Mouse (Mus musculus): ENCODE results near the gene Dbn1. TPM values are rescaled to one million over a fixed set of nuclear protein-coding genes. Genes with fewer than 3 reads are reported as not detected.
A peak's percentile ranks its signal among the peaks of the same experiment; 100 is the strongest.

The Dbn1 gene
- polyA plus RNA-seq, 1 experiment from 2014 or later, result 509 TPM

GRCm38 (mm10) chr13:55525733-55526553, 38.0 kb upstream of the Dbn1 start:
- Histone ChIP-seq H3K4me1 (ENCODE audit: control insufficient read depth, insufficient read depth, low read length) (no peaks in the 10 kb centered on the region), H3K27ac (replicated peaks; ENCODE audit: low read depth, low read length) (no peak overlapping the region), H3K4me2 (ENCODE audit: low read length) (no peak overlapping the region), H3K9me3 (ENCODE audit: control insufficient read depth, low read length) (no peaks in the 10 kb centered on the region), H3K4me3 (replicated peaks; ENCODE audit: low read depth, low read length) (no peak overlapping the region), H3K27me3 (ENCODE audit: control insufficient read depth, insufficient read depth, low read length) (no peaks in the 10 kb centered on the region), H3K36me3 (ENCODE audit: control insufficient read depth, insufficient read depth, low read length) (peaks cover 29% of the 10 kb centered on the region), H3K9ac (replicated peaks; ENCODE audit: low read length) (no peak overlapping the region)
- ATAC-seq (ENCODE audit: low FRiP score, low TSS enrichment) (no peak), DNase-seq (no peak)
- WGBS, result 81% methylated on average over 16 of the region's 16 CpGs

GRCm38 (mm10) chr13:55523951-55524600, 36.2 kb upstream of the Dbn1 start:
- ATAC-seq (ENCODE audit: low FRiP score, low TSS enrichment) (no peak), DNase-seq (no peak)
- Histone ChIP-seq H3K9ac (replicated peaks; ENCODE audit: low read length) (no peak overlapping the region), H3K27ac (replicated peaks; ENCODE audit: low read depth, low read length) (no peak overlapping the region), H3K36me3 (ENCODE audit: control insufficient read depth, insufficient read depth, low read length) (peaks cover 11% of the 10 kb centered on the region), H3K4me2 (ENCODE audit: low read length) (no peak overlapping the region), H3K9me3 (ENCODE audit: control insufficient read depth, low read length) (no peaks in the 10 kb centered on the region), H3K4me1 (ENCODE audit: control insufficient read depth, insufficient read depth, low read length) (no peaks in the 10 kb centered on the region), H3K4me3 (replicated peaks; ENCODE audit: low read depth, low read length) (no peak overlapping the region), H3K27me3 (ENCODE audit: control insufficient read depth, insufficient read depth, low read length) (no peaks in the 10 kb centered on the region)
- 89% methylated on average over 23 of the region's 23 CpGs for WGBS

- no peaks in the 10 kb centered on the region for H3K27me3 ChIP-seq (ENCODE audit: control insufficient read depth, insufficient read depth, low read length)
- H3K9me3 ChIP-seq (ENCODE audit: control insufficient read depth, low read length), result no peaks in the 10 kb centered on the region
- no peak overlapping the region for H3K4me2 ChIP-seq (ENCODE audit: low read length)
- no peaks in the 10 kb centered on the region for H3K4me1 ChIP-seq (ENCODE audit: control insufficient read depth, insufficient read depth, low read length)
- no peak overlapping the region for H3K4me3 ChIP-seq (replicated peaks; ENCODE audit: low read depth, low read length)
- no peak overlapping the region for H3K27ac ChIP-seq (replicated peaks; ENCODE audit: low read depth, low read length)
- ATAC-seq (ENCODE audit: low FRiP score, low TSS enrichment) (no peak), DNase-seq (no peak)
- 67% methylated on average over 17 of the region's 17 CpGs for WGBS
- H3K36me3 ChIP-seq (ENCODE audit: control insufficient read depth, insufficient read depth, low read length), result peaks cover 3% of the 10 kb centered on the region; the same call in 1 of the 2 replicates
- no peak overlapping the region for H3K9ac ChIP-seq (replicated peaks; ENCODE audit: low read length)
These were observed 35.4 kb upstream of the Dbn1 start for GRCm38 (mm10) chr13:55523278-55523677.

GRCm38 (mm10) chr13:55522730-55523129, 34.8 kb upstream of the Dbn1 start:
- 54% methylated on average over 8 of the region's 8 CpGs for WGBS
- no peak overlapping the region for H3K27ac ChIP-seq (replicated peaks; ENCODE audit: low read depth, low read length)
- DNase-seq, result no peak
- H3K9me3 ChIP-seq (ENCODE audit: control insufficient read depth, low read length), result no peaks in the 10 kb centered on the region
- no peak overlapping the region for H3K4me3 ChIP-seq (replicated peaks; ENCODE audit: low read depth, low read length)
- no peaks in the 10 kb centered on the region for H3K4me1 ChIP-seq (ENCODE audit: control insufficient read depth, insufficient read depth, low read length)
- no peak overlapping the region for H3K4me2 ChIP-seq (ENCODE audit: low read length)
- peaks cover 3% of the 10 kb centered on the region; the same call in 1 of the 2 replicates for H3K36me3 ChIP-seq (ENCODE audit: control insufficient read depth, insufficient read depth, low read length)
- ATAC-seq (ENCODE audit: low FRiP score, low TSS enrichment), result no peak
- no peak overlapping the region for H3K9ac ChIP-seq (replicated peaks; ENCODE audit: low read length)
- no peaks in the 10 kb centered on the region for H3K27me3 ChIP-seq (ENCODE audit: control insufficient read depth, insufficient read depth, low read length)

GRCm38 (mm10) chr13:55519606-55520005, 31.7 kb upstream of the Dbn1 start:
- H3K36me3 ChIP-seq (ENCODE audit: control insufficient read depth, insufficient read depth, low read length), result peaks cover 3% of the 10 kb centered on the region; the same call in 1 of the 2 replicates
- H3K4me1 ChIP-seq (ENCODE audit: control insufficient read depth, insufficient read depth, low read length), result no peaks in the 10 kb centered on the region
- ATAC-seq (ENCODE audit: low FRiP score, low TSS enrichment) (no peak), DNase-seq (no peak)
- 87% methylated on average over 4 of the region's 4 CpGs for WGBS
- H3K27me3 ChIP-seq (ENCODE audit: control insufficient read depth, insufficient read depth, low read length), result no peaks in the 10 kb centered on the region
- H3K4me3 ChIP-seq (replicated peaks; ENCODE audit: low read depth, low read length), result no peak overlapping the region
- no peak overlapping the region for H3K27ac ChIP-seq (replicated peaks; ENCODE audit: low read depth, low read length)
- no peak overlapping the region for H3K9ac ChIP-seq (replicated peaks; ENCODE audit: low read length)
- no peak overlapping the region for H3K4me2 ChIP-seq (ENCODE audit: low read length)
- H3K9me3 ChIP-seq (ENCODE audit: control insufficient read depth, low read length), result no peaks in the 10 kb centered on the region

GRCm38 (mm10) chr13:55516955-55517354, 29.0 kb upstream of the Dbn1 start:
- DNase-seq (peak; percentile 93), ATAC-seq (ENCODE audit: low FRiP score, low TSS enrichment) (no peak)
- no peak overlapping the region for H3K9ac ChIP-seq (replicated peaks; ENCODE audit: low read length)
- H3K27me3 ChIP-seq (ENCODE audit: control insufficient read depth, insufficient read depth, low read length), result no peaks in the 10 kb centered on the region
- no peak overlapping the region for H3K4me3 ChIP-seq (replicated peaks; ENCODE audit: low read depth, low read length)
- H3K9me3 ChIP-seq (ENCODE audit: control insufficient read depth, low read length), result no peaks in the 10 kb centered on the region
- H3K4me1 ChIP-seq (ENCODE audit: control insufficient read depth, insufficient read depth, low read length), result peaks cover 5% of the 10 kb centered on the region
- H3K27ac ChIP-seq (replicated peaks; ENCODE audit: low read depth, low read length), result no peak overlapping the region
- 5% methylated on average over 5 of the region's 5 CpGs for WGBS
- no peak overlapping the region for H3K4me2 ChIP-seq (ENCODE audit: low read length)
- H3K36me3 ChIP-seq (ENCODE audit: control insufficient read depth, insufficient read depth, low read length), result no peaks in the 10 kb centered on the region

- Histone ChIP-seq H3K4me2 (ENCODE audit: low read length) (peak overlapping the region; percentile 79), H3K4me1 (ENCODE audit: control insufficient read depth, insufficient read depth, low read length) (peaks cover 23% of the 10 kb centered on the region), H3K36me3 (ENCODE audit: control insufficient read depth, insufficient read depth, low read length) (peaks cover 8% of the 10 kb centered on the region; the same call in 1 of the 2 replicates), H3K9me3 (ENCODE audit: control insufficient read depth, low read length) (no peaks in the 10 kb centered on the region), H3K4me3 (replicated peaks; ENCODE audit: low read depth, low read length) (peak overlapping the region; percentile 77), H3K27me3 (ENCODE audit: control insufficient read depth, insufficient read depth, low read length) (no peaks in the 10 kb centered on the region), H3K9ac (replicated peaks; ENCODE audit: low read length) (no peak overlapping the region; the same call in 1 of the 2 replicates), H3K27ac (replicated peaks; ENCODE audit: low read depth, low read length) (peak overlapping the region; percentile 79; the same call in 1 of the 2 replicates)
- ATAC-seq (ENCODE audit: low FRiP score, low TSS enrichment), result no peak
- 36% methylated on average over 9 of the region's 9 CpGs for WGBS
- no peak for DNase-seq
These were observed 25.9 kb upstream of the Dbn1 start for GRCm38 (mm10) chr13:55513828-55514227.

GRCm38 (mm10) chr13:55513111-55513748, 25.3 kb upstream of the Dbn1 start, which contains the start of gene Pdlim7:
Gene Pdlim7 (minus strand): TSS chr13:55513676.
- DNase-seq (peak; percentile 91), ATAC-seq (ENCODE audit: low FRiP score, low TSS enrichment) (peak; percentile 81)
- H3K4me1 ChIP-seq (ENCODE audit: control insufficient read depth, insufficient read depth, low read length), result peaks cover 23% of the 10 kb centered on the region
- H3K36me3 ChIP-seq (ENCODE audit: control insufficient read depth, insufficient read depth, low read length), result peaks cover 14% of the 10 kb centered on the region
- WGBS, result under 1% methylated on average over 55 of the region's 55 CpGs
- peak within 1 kb of the TSS; percentile 77 for H3K4me3 ChIP-seq (replicated peaks; ENCODE audit: low read depth, low read length)
- peak within 1 kb of the TSS; percentile 79 for H3K27ac ChIP-seq (replicated peaks; ENCODE audit: low read depth, low read length)
- no peaks in the 10 kb centered on the region for H3K9me3 ChIP-seq (ENCODE audit: control insufficient read depth, low read length)
- H3K27me3 ChIP-seq (ENCODE audit: control insufficient read depth, insufficient read depth, low read length), result no peaks in the 10 kb centered on the region
- H3K4me2 ChIP-seq (ENCODE audit: low read length), result peak within 1 kb of the TSS; percentile 79
- H3K9ac ChIP-seq (replicated peaks; ENCODE audit: low read length), result peak within 1 kb of the TSS; percentile 86

Measured in midbrain, embryonic 14.5 days (tissue).